Mouse (Mus musculus) megakaryocyte, embryonic 14.5 days (primary cell): ENCODE results near the gene Gsg1.

Source experiments
- FLI1 ChIP-seq: IDR thresholded peaks from 2 replicates; pipeline ENCODE4 v1.6.1; 2012; ENCODE audit warnings: low read length, inconsistent platforms, mixed read lengths
- GATA1 ChIP-seq: IDR thresholded peaks from 3 replicates; pipeline ENCODE4 v1.6.1; 2012; ENCODE audit warnings: mixed read lengths, low read length, inconsistent platforms, borderline replicate concordance

- TF ChIP-seq GATA1 (no peak), FLI1 (no peak)
Observed at GRCm38 (mm10) chr6:135296267-135296666, 42.1 kb upstream of the Gsg1 start.
